Comparison of ENCODE assay signal across 9 mouse cellular contexts in the genomic region with DNA sequence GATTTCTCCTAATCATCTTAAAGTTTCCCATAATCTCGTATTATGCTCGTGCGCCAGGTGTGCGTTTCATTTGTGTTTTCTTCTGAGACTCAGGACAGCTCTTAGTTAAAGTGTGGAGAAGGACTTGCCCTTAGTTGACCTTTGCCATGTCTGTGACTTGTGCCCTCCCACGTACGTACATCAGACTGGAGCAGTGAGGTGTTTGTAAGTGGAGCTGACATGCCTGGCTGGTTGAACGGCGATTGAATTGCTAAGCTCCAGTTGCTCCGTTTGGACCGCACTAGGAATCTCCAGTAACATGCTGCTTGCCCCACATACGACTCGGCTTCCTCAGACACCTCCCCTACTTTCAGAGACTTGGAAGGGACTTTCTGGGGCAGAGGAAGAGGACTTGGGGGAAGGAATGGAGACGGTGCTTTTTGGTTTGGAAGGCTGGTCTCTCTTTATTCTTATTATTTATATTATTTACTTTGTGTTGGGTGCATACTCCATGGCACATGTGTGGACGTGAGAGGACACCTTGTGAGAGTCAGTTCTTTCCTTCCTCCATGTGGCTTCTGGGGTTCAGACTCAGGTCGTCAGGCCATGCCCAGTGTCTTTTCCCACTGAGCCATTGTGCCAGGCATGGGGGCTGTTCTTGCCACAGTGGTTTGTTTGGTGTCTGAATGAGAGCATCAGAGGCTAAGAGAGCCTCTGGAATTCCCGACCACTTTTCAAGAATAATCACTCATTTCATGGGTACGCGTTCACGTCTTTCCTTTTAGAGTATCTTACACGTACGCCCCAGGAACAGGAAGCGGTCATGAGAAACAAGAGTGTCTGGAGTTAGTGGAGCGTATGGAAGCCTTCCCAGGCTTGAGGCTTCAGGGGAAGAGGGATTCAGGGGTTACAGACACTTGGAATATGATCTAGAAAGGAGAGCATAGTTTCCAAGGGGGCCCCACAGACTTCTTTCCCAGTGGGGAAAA. TPM values are rescaled to one million over a fixed set of nuclear protein-coding genes. Genes with fewer than 3 reads are reported as not detected.
DNase-seq lines count a peak whose midpoint lies in the region; ATAC-seq and TF ChIP-seq lines count a peak whose summit lies in the region.
"Had no signal": no experiment of that assay in that cellular context is flagged by ENCODE, and none has a peak within 500 bp of the region (broad histone marks: within the 10 kb centered on the region; RNA-seq: fewer than 3 reads in every experiment).

No protein-coding gene starts in this region.

- no peaks in the 10 kb centered on the region for H3K27me3 ChIP-seq in lung, embryonic 14.5 days (ENCODE audit: insufficient read depth, low read length)

- H3K9me3 ChIP-seq in lung, embryonic 14.5 days (ENCODE audit: low read depth, low read length): no peaks in the 10 kb centered on the region

- no peak for DNase-seq in lung, embryonic 14.5 days
- no peak for DNase-seq in lung, postnatal 4 days
- peak; percentile 32 for DNase-seq in embryo, embryonic 9.5 days (ENCODE audit: extremely low spot score)
- peak; percentile 55 for DNase-seq in kidney, adult 18-20 months
- DNase-seq in retina, embryonic 14.5 days (ENCODE audit: low spot score): peak; percentile 65
- DNase-seq in layer of hippocampus, postnatal 14 days (ENCODE audit: low spot score in 2 of 2): no peak
- DNase-seq in ovary, postnatal 14 days (ENCODE audit: low spot score): no peak
- DNase-seq: adrenal gland, adult 8-10 months had no signal

- H3K36me3 ChIP-seq in lung, embryonic 14.5 days (ENCODE audit: insufficient read depth): peaks cover 29% of the 10 kb centered on the region

- WGBS in lung, embryonic 14.5 days: 42% methylated on average over 23 of the region's 23 CpGs

- H3K4me2 ChIP-seq in lung, embryonic 14.5 days: no peak overlapping the region

- no peak for TF ChIP-seq CTCF in lung, embryonic 14.5 days (IDR thresholded peaks at IDR 0.05; ENCODE audit: low read depth)

- H3K4me3 ChIP-seq in lung, embryonic 14.5 days (ENCODE audit: low read depth, low read length): no peak overlapping the region
- H3K4me3 ChIP-seq: erythroblast, embryonic 14.5 days had no signal

- no peak overlapping the region for H3K9ac ChIP-seq in lung, embryonic 14.5 days

- no peak for ATAC-seq in lung, embryonic 14.5 days (ENCODE audit: insufficient read depth)

- peaks cover 6% of the 10 kb centered on the region; the same call in 1 of the 2 replicates for H3K4me1 ChIP-seq in lung, embryonic 14.5 days (ENCODE audit: insufficient read depth)

- H3K27ac ChIP-seq in lung, embryonic 14.5 days (ENCODE audit: low read depth): peak overlapping the region; percentile 59; the same call in 1 of the 2 replicates

RNA-seq across cellular contexts. Expression of a gene that starts 20.5 kb away (rescaled TPM):
- 107 and 114 TPM in 2 replicates for polyA plus RNA-seq in lung, embryonic 14.5 days (2014; fragmentation: Nextera tagmentation; extraction: Ambion mirVana)
- 100 to 1,000 TPM; 187 to 189 TPM for total RNA-seq in layer of hippocampus, postnatal 14 days (2021)

RNA-seq across cellular contexts. Expression of a gene that starts 39.8 kb away (rescaled TPM):
- 20.5 and 22.1 TPM in 2 replicates for polyA plus RNA-seq in lung, embryonic 14.5 days (2014; fragmentation: Nextera tagmentation; extraction: Ambion mirVana)
- total RNA-seq in layer of hippocampus, postnatal 14 days (2021): 10 to 100 TPM; 12.7 to 16.2 TPM

RNA-seq across cellular contexts. Expression of a gene that starts 45.1 kb away (rescaled TPM):
- polyA plus RNA-seq in lung, embryonic 14.5 days (2014; fragmentation: Nextera tagmentation; extraction: Ambion mirVana): 0.20 and 0.45 TPM in 2 replicates
- total RNA-seq in layer of hippocampus, postnatal 14 days (2021): 1 to 10 TPM; 2.5 to 3.1 TPM

RNA-seq across cellular contexts. Expression of a gene that starts 56.7 kb away (rescaled TPM):
- polyA plus RNA-seq in lung, embryonic 14.5 days (2014; fragmentation: Nextera tagmentation; extraction: Ambion mirVana): 0.22 TPM in 1 of 2 replicates, not detected in the other
- under 1 TPM; 0.36 to 0.41 TPM for total RNA-seq in layer of hippocampus, postnatal 14 days (2021)

Comparison
In these comparisons a context has a peak if more than half of its experiments do, and no peak if none do; other contexts are left out.
1. DNase-seq: peak in embryo, embryonic 9.5 days (single experiment), kidney, adult 18-20 months (single experiment) and retina, embryonic 14.5 days (single experiment); none in lung, embryonic 14.5 days (single experiment), lung, postnatal 4 days (0 of 2), layer of hippocampus, postnatal 14 days (0 of 2) and ovary, postnatal 14 days (single experiment).